Mouse (Mus musculus) C2C12 (cell line): Measurements from ENCODE around the gene Nod1. TPM values are rescaled to one million over a fixed set of nuclear protein-coding genes. Genes with fewer than 3 reads are reported as not detected.
A peak's percentile ranks its signal among the peaks of the same experiment; 100 is the strongest.
"Not testable (repeated sequence)": the region's sequence is repeated elsewhere in the genome, so short reads cannot be mapped to it uniquely, and the experiment has no call there.

ENCODE experiments used
- H3K27me3 ChIP-seq: one replicate; pipeline ENCODE4 v1.6.1; 2011; ENCODE audit not compliant: control insufficient read depth, insufficient read depth, insufficient read length
- H3K36me3 ChIP-seq: one replicate; pipeline ENCODE4 v1.6.1; 2011; ENCODE audit not compliant: control insufficient read depth, insufficient read depth
- H3K4me3 ChIP-seq: one replicate; pipeline ENCODE4 v1.5.1; 2011; ENCODE audit warnings: mild to moderate bottlenecking, control low read depth; ENCODE audit not compliant: poor library complexity, insufficient read depth, severe bottlenecking
- H3K79me2 ChIP-seq: one replicate; pipeline ENCODE4 v1.6.1; 2011; ENCODE audit not compliant: control insufficient read depth, insufficient read depth
- H3K79me3 ChIP-seq: one replicate; pipeline ENCODE4 v1.6.1; 2011; ENCODE audit warnings: low read depth, control low read depth
- H3ac ChIP-seq: one replicate; pipeline ENCODE3; 2011; ENCODE audit warnings: low read depth; ENCODE audit not compliant: control insufficient read depth, insufficient read length
- CEBPB ChIP-seq: IDR thresholded peaks from one replicate; pipeline ENCODE4 v1.6.1; 2011; ENCODE audit warnings: low read depth, mild to moderate bottlenecking, control low read depth, moderate library complexity
- CTCF ChIP-seq: IDR thresholded peaks from one replicate; pipeline ENCODE4 v1.5.1; 2011; ENCODE audit not compliant: control insufficient read depth, insufficient read depth, insufficient read length
- FOSL1 ChIP-seq: IDR thresholded peaks from one replicate; pipeline ENCODE4 v1.8.0; 2011; ENCODE audit warnings: mild to moderate bottlenecking, low read length; ENCODE audit not compliant: poor library complexity, insufficient read depth, severe bottlenecking
- MAX ChIP-seq: IDR thresholded peaks from one replicate; pipeline ENCODE4 v1.6.1; 2011; ENCODE audit warnings: mild to moderate bottlenecking, control low read depth
- MYOD1 ChIP-seq: IDR thresholded peaks from one replicate; pipeline ENCODE4 v1.6.1; 2011; ENCODE audit warnings: low read depth; ENCODE audit not compliant: control insufficient read depth, insufficient read length
- MYOG ChIP-seq: IDR thresholded peaks from one replicate; pipeline ENCODE4 v1.6.1; 2011; ENCODE audit not compliant: control insufficient read depth, insufficient read length; ENCODE audit errors: extremely low read depth
- USF1 ChIP-seq: IDR thresholded peaks from one replicate; pipeline ENCODE4 v1.6.1; 2011; ENCODE audit warnings: low read depth, mild to moderate bottlenecking, control low read depth, moderate library complexity
- polyA plus RNA-seq: library from polyadenylated mRNA; unstranded; fragments of >200 nt; fragmentation: generic; extraction: Trizol; gene quantifications from one replicate; pipeline ENCODE4 v1.2.1, GENCODE M21; 2012; ENCODE audit warnings: missing spikeins

Nod1 gene
- polyA plus RNA-seq, 1 experiment, result 1.1 TPM

GRCm38 (mm10) chr6:54964755-54965154, 7.7 kb downstream of the Nod1 start:
- H3K36me3 ChIP-seq, result no peaks in the 10 kb centered on the region
- TF ChIP-seq CEBPB (no peak), FOSL1 (no peak), MAX (no peak), CTCF (no peak), MYOG (no peak), USF1 (no peak), MYOD1 (no peak)
- H3K79me3 ChIP-seq, result no peaks in the 10 kb centered on the region
- no peak overlapping the region for H3ac ChIP-seq
- no peaks in the 10 kb centered on the region for H3K27me3 ChIP-seq
- no peaks in the 10 kb centered on the region for H3K79me2 ChIP-seq
- no peak overlapping the region for H3K4me3 ChIP-seq

GRCm38 (mm10) chr6:54963599-54963998, 8.8 kb downstream of the Nod1 start:
- no peaks in the 10 kb centered on the region for H3K27me3 ChIP-seq
- no peak for TF ChIP-seq MYOD1
- no peak for TF ChIP-seq CTCF
- no peak for TF ChIP-seq USF1
- no peak for TF ChIP-seq MAX
- no peak for TF ChIP-seq FOSL1
- no peak for TF ChIP-seq MYOG
- TF ChIP-seq CEBPB, result no peak
- no peaks in the 10 kb centered on the region for H3K79me2 ChIP-seq
- H3ac ChIP-seq, result no peak overlapping the region
- no peak overlapping the region for H3K4me3 ChIP-seq
- no peaks in the 10 kb centered on the region for H3K79me3 ChIP-seq
- no peaks in the 10 kb centered on the region for H3K36me3 ChIP-seq

- no peak overlapping the region for H3ac ChIP-seq
- no peaks in the 10 kb centered on the region for H3K79me3 ChIP-seq
- H3K36me3 ChIP-seq, result no peaks in the 10 kb centered on the region
- H3K4me3 ChIP-seq, result no peak overlapping the region
- TF ChIP-seq MAX (no peak), FOSL1 (no peak), USF1 (no peak), CTCF (no peak), MYOG (no peak), MYOD1 (no peak), CEBPB (no peak)
- no peaks in the 10 kb centered on the region for H3K27me3 ChIP-seq
- H3K79me2 ChIP-seq, result no peaks in the 10 kb centered on the region
Measured at GRCm38 (mm10) chr6:54957655-54958054, 14.8 kb downstream of the Nod1 start.

- H3K79me2 ChIP-seq, result no peaks in the 10 kb centered on the region
- TF ChIP-seq USF1, result peak; percentile 13
- no peak for TF ChIP-seq CTCF
- peak; percentile 51 for TF ChIP-seq MAX
- TF ChIP-seq FOSL1, result no peak
- TF ChIP-seq MYOD1, result peak; percentile 6
- no peak overlapping the region for H3K4me3 ChIP-seq
- no peaks in the 10 kb centered on the region for H3K27me3 ChIP-seq
- no peak overlapping the region for H3ac ChIP-seq
- H3K79me3 ChIP-seq, result no peaks in the 10 kb centered on the region
- H3K36me3 ChIP-seq, result no peaks in the 10 kb centered on the region
Measured at GRCm38 (mm10) chr6:54956425-54956824, 16.0 kb downstream of the Nod1 start.

- Histone ChIP-seq H3ac (no peak overlapping the region), H3K4me3 (no peak overlapping the region), H3K36me3 (no peaks in the 10 kb centered on the region), H3K79me2 (no peaks in the 10 kb centered on the region), H3K27me3 (no peaks in the 10 kb centered on the region), H3K79me3 (no peaks in the 10 kb centered on the region)
- TF ChIP-seq MYOG, result no peak
- no peak for TF ChIP-seq MAX
- TF ChIP-seq CEBPB, result no peak
- no peak for TF ChIP-seq FOSL1
- no peak for TF ChIP-seq USF1
- TF ChIP-seq MYOD1, result no peak
- no peak for TF ChIP-seq CTCF
Measured at GRCm38 (mm10) chr6:54955949-54956348, 16.5 kb downstream of the Nod1 start.

GRCm38 (mm10) chr6:54954659-54955414, 17.6 kb downstream of the Nod1 start:
- TF ChIP-seq CEBPB, result no peak
- no peak for TF ChIP-seq CTCF
- no peak for TF ChIP-seq MAX
- TF ChIP-seq MYOD1, result no peak
- no peak for TF ChIP-seq MYOG
- TF ChIP-seq USF1, result no peak
- TF ChIP-seq FOSL1, result no peak
- no peak overlapping the region for H3ac ChIP-seq

GRCm38 (mm10) chr6:54953399-54953798, 19.0 kb downstream of the Nod1 start:
- not testable (repeated sequence) for H3K36me3 ChIP-seq, H3ac ChIP-seq, H3K4me3 ChIP-seq, H3K27me3 ChIP-seq, H3K79me3 ChIP-seq, H3K79me2 ChIP-seq

More at GRCm38 (mm10) chr6:54954659-54955414, 17.6 kb downstream of the Nod1 start:
- Histone ChIP-seq H3K79me3 (no peaks in the 10 kb centered on the region), H3K79me2 (no peaks in the 10 kb centered on the region), H3K27me3 (no peaks in the 10 kb centered on the region), H3K36me3 (no peaks in the 10 kb centered on the region), H3K4me3 (no peak overlapping the region)
